ENCODE assay signal across 17 mouse cellular contexts in the genomic region with DNA sequence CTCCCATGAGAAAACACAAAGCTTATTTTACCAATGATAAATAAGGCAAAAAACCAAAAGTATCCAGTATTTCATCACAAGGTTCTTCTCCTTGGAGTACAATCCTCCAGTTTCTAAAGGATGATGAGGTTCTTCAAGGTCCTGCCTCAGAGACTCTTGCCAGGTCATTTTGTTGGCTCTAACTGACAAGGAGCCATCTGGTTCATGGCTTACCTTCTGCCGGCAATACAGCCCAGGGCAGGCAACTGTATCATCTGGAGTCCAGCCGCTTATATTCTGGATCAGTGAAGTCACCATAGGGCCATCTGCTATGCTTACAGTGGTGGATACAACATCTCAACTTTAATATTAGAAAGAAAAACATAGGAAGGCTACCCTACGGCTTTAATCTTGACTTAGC.
A peak's percentile ranks its signal among the peaks of the same experiment; 100 is the strongest.
DNase-seq lines count a peak whose midpoint lies in the region; TF ChIP-seq lines count a peak whose summit lies in the region.
"Had no signal": no experiment of that assay in that cellular context is flagged by ENCODE, and none has a peak within 500 bp of the region (broad histone marks: within the 10 kb centered on the region; RNA-seq: fewer than 3 reads in every experiment).

No protein-coding gene starts in this region.

- no peak for TF ChIP-seq CTCF in embryonic fibroblast, embryonic 13.5 days (IDR thresholded peaks at IDR 0.05; ENCODE audit: borderline replicate concordance, insufficient read depth, low read length)

- H3K4me1 ChIP-seq in embryonic fibroblast, embryonic 13.5 days (ENCODE audit: control insufficient read depth, insufficient read depth, low read length): 0 out of 2 replicates have a peak, but pooled peaks cover 2% of the 10 kb centered on the region
- H3K4me1 ChIP-seq: embryonic facial prominence, embryonic 13.5 days; embryonic facial prominence, embryonic 15.5 days; forebrain, embryonic 13.5 days; forebrain, embryonic 15.5 days had no signal

- TF ChIP-seq POLR2A in embryonic fibroblast, embryonic 13.5 days (IDR thresholded peaks at IDR 0.05; ENCODE audit: low read depth, low read length): no peak

- no peak overlapping the region for H3K4me3 ChIP-seq in embryonic fibroblast, embryonic 13.5 days (ENCODE audit: insufficient read depth, low read length)
- H3K4me3 ChIP-seq: embryonic facial prominence, embryonic 13.5 days; embryonic facial prominence, embryonic 15.5 days; forebrain, embryonic 13.5 days; forebrain, embryonic 15.5 days had no signal

- intact Hi-C loops in gastrocnemius, postnatal 14 days (cut with DNase I; ENCODE audit: low total_unique reads): no loop called here

- H3K27ac ChIP-seq in embryonic fibroblast, embryonic 13.5 days (ENCODE audit: insufficient read depth, low read length): 0 out of 2 replicates have a peak overlapping the region, but pooled peaks have one; percentile 45
- H3K27ac ChIP-seq: embryonic facial prominence, embryonic 13.5 days; embryonic facial prominence, embryonic 15.5 days; forebrain, embryonic 13.5 days; forebrain, embryonic 15.5 days had no signal

- peak; percentile 51 to 52 for DNase-seq in cerebellum, postnatal 10 days
- no peak for DNase-seq in cerebellum, postnatal 4 days (ENCODE audit: low spot score in 2 of 2)
- peak; percentile 61 for DNase-seq in 3T3-L1 (ENCODE audit: low read depth, low spot score)
- no peak for DNase-seq in gastrocnemius, postnatal 14 days
- DNase-seq: adrenal gland, adult 8-10 months; adrenal gland, postnatal 14 days; adrenal gland, postnatal 36 days; cerebellum, adult 18-20 months; cerebellum, adult 8-10 months; cerebellum, adult 9-11 months; cerebellum, postnatal 36 days; forebrain, postnatal 0 days had no signal

Comparison
In these comparisons a context has a peak if more than half of its experiments do, and no peak if none do; other contexts are left out.
1. DNase-seq: peak in cerebellum, postnatal 10 days (2 of 2) and 3T3-L1 (single experiment); none in cerebellum, postnatal 4 days (0 of 2) and gastrocnemius, postnatal 14 days (single experiment).